Mouse (Mus musculus): ENCODE results near the gene Bmp8a.
"Not testable (repeated sequence)": the region's sequence is repeated elsewhere in the genome, so short reads cannot be mapped to it uniquely, and the experiment has no call there.

The Bmp8a gene

GRCm38 (mm10) chr4:123331961-123332360 lies 11.1 kb downstream of the Bmp8a start:
- in situ Hi-C loops (cut with MboI, MseI): not testable (repeated sequence)

GRCm38 (mm10) chr4:123331326-123331725 lies 11.7 kb downstream of the Bmp8a start:
- in situ Hi-C loops (cut with MboI, MseI): no loop called here

GRCm38 (mm10) chr4:123328946-123329345 lies 14.1 kb downstream of the Bmp8a start:
- in situ Hi-C loops (cut with MboI, MseI): no loop called here

- in situ Hi-C loops (cut with MboI, MseI): no loop called here
These were observed 15.4 kb downstream of the Bmp8a start for GRCm38 (mm10) chr4:123327630-123328029.

- in situ Hi-C loops (cut with MboI, MseI): no loop called here
These were observed 17.0 kb downstream of the Bmp8a start for GRCm38 (mm10) chr4:123326087-123326486.

- in situ Hi-C loops (cut with MboI, MseI): loop anchor here (5.0 kb wide), 1 partner anchor 206 kb away; the partner anchor contains the start of gene Oxct2b
These were observed 19.5 kb downstream of the Bmp8a start, which contains the start of gene Oxct2a for GRCm38 (mm10) chr4:123323534-123323933. Gene Oxct2a, minus strand, starts transcription at chr4:123323634.

- in situ Hi-C loops (cut with MboI, MseI): loop anchor here (5.0 kb wide), 1 partner anchor 206 kb away; the partner anchor contains the start of gene Oxct2b
These were observed 20.1 kb downstream of the Bmp8a start for GRCm38 (mm10) chr4:123322910-123323309.

GRCm38 (mm10) chr4:123314497-123314896 lies 28.6 kb downstream of the Bmp8a start:
- in situ Hi-C loops (cut with MboI, MseI): no loop called here

GRCm38 (mm10) chr4:123313010-123313409 lies 30.0 kb downstream of the Bmp8a start:
- in situ Hi-C loops (cut with MboI, MseI): no loop called here

GRCm38 (mm10) chr4:123311845-123312244 lies 31.2 kb downstream of the Bmp8a start:
- in situ Hi-C loops (cut with MboI, MseI): no loop called here

GRCm38 (mm10) chr4:123308292-123308691 lies 34.8 kb downstream of the Bmp8a start:
- in situ Hi-C loops (cut with MboI, MseI): no loop called here

GRCm38 (mm10) chr4:123306999-123307398 lies 36.1 kb downstream of the Bmp8a start:
- in situ Hi-C loops (cut with MboI, MseI): no loop called here

- in situ Hi-C loops (cut with MboI, MseI): no loop called here
These were observed 37.3 kb downstream of the Bmp8a start for GRCm38 (mm10) chr4:123305789-123306188.

GRCm38 (mm10) chr4:123298980-123299670 lies 43.9 kb downstream of the Bmp8a start:
- in situ Hi-C loops (cut with MboI, MseI): loop anchor here (5.0 kb wide), 1 partner anchor 73 kb away; no protein-coding TSS in a partner anchor

- in situ Hi-C loops (cut with MboI, MseI): loop anchor here (5.0 kb wide), 1 partner anchor 74 kb away; no protein-coding TSS in a partner anchor
These were observed 44.8 kb downstream of the Bmp8a start for GRCm38 (mm10) chr4:123298226-123298625.

GRCm38 (mm10) chr4:123297195-123297960 lies 45.7 kb downstream of the Bmp8a start:
- in situ Hi-C loops (cut with MboI, MseI): loop anchor here (5.0 kb wide), 1 partner anchor 75 kb away; no protein-coding TSS in a partner anchor

- in situ Hi-C loops (cut with MboI, MseI): loop anchor here (5.0 kb wide), 1 partner anchor 76 kb away; no protein-coding TSS in a partner anchor
These were observed 46.9 kb downstream of the Bmp8a start for GRCm38 (mm10) chr4:123296148-123296534.

- in situ Hi-C loops (cut with MboI, MseI): loop anchor here (5.0 kb wide), 1 partner anchor 77 kb away; no protein-coding TSS in a partner anchor
These were observed 47.4 kb downstream of the Bmp8a start for GRCm38 (mm10) chr4:123295516-123296147.

- in situ Hi-C loops (cut with MboI, MseI): loop anchor here (5.0 kb wide), 1 partner anchor 77 kb away; no protein-coding TSS in a partner anchor
These were observed 48.0 kb downstream of the Bmp8a start for GRCm38 (mm10) chr4:123295026-123295425.

GRCm38 (mm10) chr4:123293661-123294443 lies 49.2 kb downstream of the Bmp8a start:
- in situ Hi-C loops (cut with MboI, MseI): no loop called here

GRCm38 (mm10) chr4:123292989-123293388 lies 50.1 kb downstream of the Bmp8a start:
- in situ Hi-C loops (cut with MboI, MseI): no loop called here
